Mouse (Mus musculus) hindlimb bud, embryonic 11.5 days (tissue): ENCODE data around the gene Gm20708.

Experiments used
- DNase-seq: peaks from one replicate; pipeline ENCODE4 v3.0.0-alpha.2; 2012; ENCODE audit warnings: low read depth, low spot score; ENCODE audit errors: extremely low spot score

Gm20708 gene

GRCm38 (mm10) chr11:117809407-117810311, at the start of gene Gm20708, which contains the start of gene Syngr2:
Gene Gm20708 (plus strand): TSS chr11:117809668.
Gene Syngr2 (plus strand): TSS chr11:117809668.
- DNase-seq, result no peak

- no peak for DNase-seq
Observed at GRCm38 (mm10) chr11:117760374-117761119, 48.9 kb upstream of the Gm20708 start.

GRCm38 (mm10) chr11:117761801-117762200, 47.7 kb upstream of the Gm20708 start:
- DNase-seq, result no peak

- DNase-seq, result no peak
Observed at GRCm38 (mm10) chr11:117762246-117762645, 47.2 kb upstream of the Gm20708 start.

- no peak for DNase-seq
Observed at GRCm38 (mm10) chr11:117764319-117764718, 45.1 kb upstream of the Gm20708 start.

- no peak for DNase-seq
Observed at GRCm38 (mm10) chr11:117765361-117765760, 44.1 kb upstream of the Gm20708 start.

GRCm38 (mm10) chr11:117766275-117766674, 43.2 kb upstream of the Gm20708 start:
- DNase-seq, result no peak

GRCm38 (mm10) chr11:117768725-117769682, 40.5 kb upstream of the Gm20708 start:
- DNase-seq, result no peak

- DNase-seq, result no peak
Observed at GRCm38 (mm10) chr11:117769683-117770047, 39.8 kb upstream of the Gm20708 start.

- DNase-seq, result no peak
Observed at GRCm38 (mm10) chr11:117770407-117770806, 39.1 kb upstream of the Gm20708 start.

- no peak for DNase-seq
Observed at GRCm38 (mm10) chr11:117772352-117772751, 37.1 kb upstream of the Gm20708 start.

- no peak for DNase-seq
Observed at GRCm38 (mm10) chr11:117774925-117775324, 34.5 kb upstream of the Gm20708 start.

GRCm38 (mm10) chr11:117775540-117775939, 33.9 kb upstream of the Gm20708 start:
- DNase-seq, result no peak

- DNase-seq, result no peak
Observed at GRCm38 (mm10) chr11:117776085-117776792, 33.2 kb upstream of the Gm20708 start.

GRCm38 (mm10) chr11:117777111-117777510, 32.4 kb upstream of the Gm20708 start:
- DNase-seq, result no peak

- no peak for DNase-seq
Observed at GRCm38 (mm10) chr11:117778031-117778430, 31.4 kb upstream of the Gm20708 start.

GRCm38 (mm10) chr11:117778851-117779433, 30.5 kb upstream of the Gm20708 start:
- DNase-seq, result no peak

- no peak for DNase-seq
Observed at GRCm38 (mm10) chr11:117779434-117780198, 29.9 kb upstream of the Gm20708 start.

GRCm38 (mm10) chr11:117780199-117780515, 29.3 kb upstream of the Gm20708 start:
- no peak for DNase-seq
